Mouse (Mus musculus) NIH3T3 (cell line): ENCODE measurements around the gene Grik5.

Source experiments
- DNase-seq: peaks from one replicate; pipeline ENCODE4 v3.0.0-alpha.2; 2012; ENCODE audit warnings: low read depth

Grik5 gene

GRCm38 (mm10) chr7:25031528-25031927, 40.6 kb downstream of the Grik5 start:
- DNase-seq = no peak

- DNase-seq = peak; percentile 90
Measured at GRCm38 (mm10) chr7:25030032-25030753, 42.0 kb downstream of the Grik5 start.

- peak; percentile 72 for DNase-seq
Measured at GRCm38 (mm10) chr7:25026452-25026851, 45.7 kb downstream of the Grik5 start.

GRCm38 (mm10) chr7:25025855-25026439, 46.2 kb downstream of the Grik5 start:
- peak; percentile 74 for DNase-seq

GRCm38 (mm10) chr7:25011592-25011991, 60.6 kb downstream of the Grik5 start:
- DNase-seq = no peak

GRCm38 (mm10) chr7:25010090-25010913, 61.8 kb downstream of the Grik5 start:
- no peak for DNase-seq

- no peak for DNase-seq
Measured at GRCm38 (mm10) chr7:25009099-25009700, 62.9 kb downstream of the Grik5 start.

- DNase-seq = peak; percentile 62
Measured at GRCm38 (mm10) chr7:25008635-25009034, 63.5 kb downstream of the Grik5 start.

GRCm38 (mm10) chr7:25007609-25008374, 64.4 kb downstream of the Grik5 start:
- no peak for DNase-seq

GRCm38 (mm10) chr7:25006586-25007364, 65.4 kb downstream of the Grik5 start:
- DNase-seq = peak; percentile 74

- DNase-seq = no peak
Measured at GRCm38 (mm10) chr7:25006171-25006570, 66.0 kb downstream of the Grik5 start.

GRCm38 (mm10) chr7:25005421-25006065, 66.6 kb downstream of the Grik5 start, which contains the start of gene Atp1a3:
Atp1a3 (minus strand) TSS chr7:25005958.
- no peak for DNase-seq

- DNase-seq = no peak
Measured at GRCm38 (mm10) chr7:25004806-25005205, 67.3 kb downstream of the Grik5 start.

- DNase-seq = no peak
Measured at GRCm38 (mm10) chr7:25003820-25004388, 68.2 kb downstream of the Grik5 start.

- no peak for DNase-seq
Measured at GRCm38 (mm10) chr7:25003291-25003690, 68.9 kb downstream of the Grik5 start.

- no peak for DNase-seq
Measured at GRCm38 (mm10) chr7:25000711-25001110, 71.4 kb downstream of the Grik5 start.

GRCm38 (mm10) chr7:25000211-25000610, 71.9 kb downstream of the Grik5 start:
- peak; percentile 9 for DNase-seq

- DNase-seq = peak; percentile 54
Measured at GRCm38 (mm10) chr7:24993081-24993480, 79.1 kb downstream of the Grik5 start.

- no peak for DNase-seq
Measured at GRCm38 (mm10) chr7:24990478-24990877, 81.7 kb downstream of the Grik5 start.

GRCm38 (mm10) chr7:24987941-24988340, 84.2 kb downstream of the Grik5 start:
- no peak for DNase-seq
